Mouse (Mus musculus) forebrain, embryonic 15.5 days (tissue): ENCODE measurements around the gene 2700097O09Rik. TPM values are rescaled to one million over a fixed set of nuclear protein-coding genes. Genes with fewer than 3 reads are reported as not detected.

Source experiments
- ATAC-seq: fragments of 200-750 bp; cut with Nextera tagmentation; replicated peaks from 2 replicates; pipeline ENCODE4 v1.8.0; 2017; ENCODE audit warnings: mild to moderate bottlenecking, moderate TSS enrichment, moderate library complexity
- H3K27ac ChIP-seq: fragments of 300-500 bp; sonication (generic); replicated peaks from 2 replicates; pipeline ENCODE4 v1.5.1; 2015; ENCODE audit warnings: mild to moderate bottlenecking, inconsistent platforms
- H3K27me3 ChIP-seq: fragments of 300-500 bp; sonication (generic); 2 replicates; pipeline ENCODE4 v1.6.1; 2015; ENCODE audit warnings: inconsistent platforms
- H3K36me3 ChIP-seq: fragments of 300-500 bp; sonication (generic); 2 replicates; pipeline ENCODE4 v1.6.1; 2015; ENCODE audit warnings: mild to moderate bottlenecking, inconsistent platforms
- H3K4me1 ChIP-seq: fragments of 300-500 bp; sonication (generic); 2 replicates; pipeline ENCODE4 v1.6.1; 2015; ENCODE audit warnings: inconsistent platforms
- H3K4me2 ChIP-seq: fragments of 300-500 bp; sonication (generic); replicated peaks from 2 replicates; pipeline ENCODE4 v1.6.1; 2015; ENCODE audit warnings: mild to moderate bottlenecking, inconsistent platforms
- H3K4me3 ChIP-seq: fragments of 300-500 bp; sonication (generic); 2 replicates; pipeline ENCODE4 v1.5.1; 2015; ENCODE audit warnings: mild to moderate bottlenecking, inconsistent platforms
- H3K9ac ChIP-seq: fragments of 300-500 bp; sonication (generic); replicated peaks from 2 replicates; pipeline ENCODE4 v1.6.1; 2015; ENCODE audit warnings: mild to moderate bottlenecking, inconsistent platforms
- H3K9me3 ChIP-seq: fragments of 300-500 bp; sonication (generic); 2 replicates; pipeline ENCODE4 v1.6.1; 2016; ENCODE audit warnings: inconsistent platforms
- WGBS: fragments of 180-500 bp; shearing (Covaris S2); methylation state at CpG from one replicate; pipeline ENCODE4 v1.1.7; 2015; ENCODE audit warnings: mixed read lengths; 5-methylcytosine and 5-hydroxymethylcytosine counted together
- polyA plus RNA-seq: library from polyadenylated mRNA; unstranded; fragments of >200 nt; fragmentation: Nextera tagmentation; extraction: Ambion mirVana; gene quantifications from 2 replicates; pipeline ENCODE4 v1.2.1, GENCODE M21; 2015

2700097O09Rik gene
- polyA plus RNA-seq, 1 experiment from 2014 or later, result 33.6 TPM

- H3K9ac ChIP-seq, result no peak overlapping the region
- 0 out of 2 replicates have a peak, but pooled peaks cover 2% of the 10 kb centered on the region for H3K36me3 ChIP-seq
- H3K4me1 ChIP-seq, result no peaks in the 10 kb centered on the region
- H3K27me3 ChIP-seq, result no peaks in the 10 kb centered on the region
- no peak overlapping the region for H3K27ac ChIP-seq
- no peak overlapping the region for H3K4me3 ChIP-seq
- 91% methylated on average over 6 of the region's 6 CpGs for WGBS
- no peak for ATAC-seq
- no peak overlapping the region for H3K4me2 ChIP-seq
- H3K9me3 ChIP-seq, result no peaks in the 10 kb centered on the region
Observed at GRCm38 (mm10) chr12:55060212-55060898, 19.6 kb downstream of the 2700097O09Rik start.

GRCm38 (mm10) chr12:55059812-55060211, 20.1 kb downstream of the 2700097O09Rik start:
- Histone ChIP-seq H3K4me3 (no peak overlapping the region), H3K9me3 (no peaks in the 10 kb centered on the region), H3K4me2 (no peak overlapping the region), H3K4me1 (no peaks in the 10 kb centered on the region), H3K9ac (no peak overlapping the region), H3K27me3 (no peaks in the 10 kb centered on the region), H3K27ac (no peak overlapping the region), H3K36me3 (0 out of 2 replicates have a peak, but pooled peaks cover 2% of the 10 kb centered on the region)
- ATAC-seq, result no peak
- 84% methylated on average over 3 of the region's 3 CpGs for WGBS

- Histone ChIP-seq H3K27me3 (no peaks in the 10 kb centered on the region), H3K4me2 (no peak overlapping the region), H3K9ac (no peak overlapping the region), H3K36me3 (0 out of 2 replicates have a peak, but pooled peaks cover 2% of the 10 kb centered on the region), H3K4me3 (no peak overlapping the region), H3K4me1 (no peaks in the 10 kb centered on the region), H3K27ac (no peak overlapping the region), H3K9me3 (no peaks in the 10 kb centered on the region)
- WGBS, result 74% methylated on average over 6 of the region's 6 CpGs
- no peak for ATAC-seq
Observed at GRCm38 (mm10) chr12:55058865-55059615, 20.9 kb downstream of the 2700097O09Rik start.

GRCm38 (mm10) chr12:55056703-55057102, 23.2 kb downstream of the 2700097O09Rik start:
- H3K4me1 ChIP-seq, result no peaks in the 10 kb centered on the region

GRCm38 (mm10) chr12:55054551-55055241, 25.2 kb downstream of the 2700097O09Rik start:
- no peaks in the 10 kb centered on the region for H3K4me1 ChIP-seq
- H3K9ac ChIP-seq, result no peak overlapping the region
- H3K9me3 ChIP-seq, result no peaks in the 10 kb centered on the region
- no peaks in the 10 kb centered on the region for H3K27me3 ChIP-seq
- ATAC-seq, result no peak
- no peaks in the 10 kb centered on the region for H3K36me3 ChIP-seq
- WGBS, result 88% methylated on average over 2 of the region's 2 CpGs
- no peak overlapping the region for H3K27ac ChIP-seq
- H3K4me3 ChIP-seq, result no peak overlapping the region
- H3K4me2 ChIP-seq, result no peak overlapping the region

More at GRCm38 (mm10) chr12:55056703-55057102, 23.2 kb downstream of the 2700097O09Rik start:
- Histone ChIP-seq H3K9me3 (no peaks in the 10 kb centered on the region), H3K4me2 (no peak overlapping the region), H3K4me3 (no peak overlapping the region), H3K9ac (no peak overlapping the region), H3K27ac (no peak overlapping the region), H3K27me3 (no peaks in the 10 kb centered on the region), H3K36me3 (0 out of 2 replicates have a peak, but pooled peaks cover 2% of the 10 kb centered on the region)
- WGBS, result 96% methylated on average over 2 of the region's 2 CpGs
- no peak for ATAC-seq

GRCm38 (mm10) chr12:55053267-55053666, 26.6 kb downstream of the 2700097O09Rik start:
- WGBS, result 94% methylated on average over 7 of the region's 7 CpGs
- H3K27me3 ChIP-seq, result no peaks in the 10 kb centered on the region
- ATAC-seq, result no peak
- no peaks in the 10 kb centered on the region for H3K4me1 ChIP-seq
- H3K36me3 ChIP-seq, result no peaks in the 10 kb centered on the region
- H3K9ac ChIP-seq, result no peak overlapping the region
- H3K9me3 ChIP-seq, result no peaks in the 10 kb centered on the region
- no peak overlapping the region for H3K4me3 ChIP-seq
- no peak overlapping the region for H3K4me2 ChIP-seq
- H3K27ac ChIP-seq, result no peak overlapping the region

- Histone ChIP-seq H3K27ac (no peak overlapping the region), H3K9me3 (no peaks in the 10 kb centered on the region), H3K4me2 (no peak overlapping the region), H3K9ac (no peak overlapping the region), H3K36me3 (0 out of 2 replicates have a peak, but pooled peaks cover 2% of the 10 kb centered on the region), H3K27me3 (no peaks in the 10 kb centered on the region), H3K4me3 (no peak overlapping the region), H3K4me1 (no peaks in the 10 kb centered on the region)
- ATAC-seq, result no peak
- 94% methylated on average over 8 of the region's 8 CpGs for WGBS
Observed at GRCm38 (mm10) chr12:55051210-55052173, 28.4 kb downstream of the 2700097O09Rik start.

GRCm38 (mm10) chr12:55049731-55050353, 30.1 kb downstream of the 2700097O09Rik start:
- no peak for ATAC-seq
- H3K4me2 ChIP-seq, result no peak overlapping the region

GRCm38 (mm10) chr12:55041011-55041410, 38.9 kb downstream of the 2700097O09Rik start:
- 87% methylated on average over 15 of the region's 15 CpGs for WGBS
- Histone ChIP-seq H3K9ac (no peak overlapping the region), H3K4me2 (no peak overlapping the region), H3K36me3 (0 out of 2 replicates have a peak, but pooled peaks cover 2% of the 10 kb centered on the region), H3K27me3 (no peaks in the 10 kb centered on the region), H3K27ac (no peak overlapping the region), H3K4me1 (no peaks in the 10 kb centered on the region), H3K4me3 (no peak overlapping the region), H3K9me3 (no peaks in the 10 kb centered on the region)
- no peak for ATAC-seq

More at GRCm38 (mm10) chr12:55049731-55050353, 30.1 kb downstream of the 2700097O09Rik start:
- Histone ChIP-seq H3K9me3 (no peaks in the 10 kb centered on the region), H3K36me3 (0 out of 2 replicates have a peak, but pooled peaks cover 9% of the 10 kb centered on the region), H3K27ac (no peak overlapping the region), H3K4me1 (no peaks in the 10 kb centered on the region), H3K9ac (no peak overlapping the region), H3K4me3 (no peak overlapping the region), H3K27me3 (no peaks in the 10 kb centered on the region)
- WGBS, result 97% methylated on average over 8 of the region's 8 CpGs

- WGBS, result 73% methylated on average over 3 of the region's 3 CpGs
- no peaks in the 10 kb centered on the region for H3K4me1 ChIP-seq
- no peak for ATAC-seq
Observed at GRCm38 (mm10) chr12:55027088-55027487, 52.8 kb downstream of the 2700097O09Rik start.

GRCm38 (mm10) chr12:55023284-55023683, 56.6 kb downstream of the 2700097O09Rik start:
- Histone ChIP-seq H3K9me3 (no peaks in the 10 kb centered on the region), H3K4me2 (no peak overlapping the region), H3K4me3 (no peak overlapping the region), H3K4me1 (no peaks in the 10 kb centered on the region), H3K27me3 (no peaks in the 10 kb centered on the region), H3K27ac (no peak overlapping the region), H3K36me3 (no peaks in the 10 kb centered on the region), H3K9ac (no peak overlapping the region)
- ATAC-seq, result no peak
- 76% methylated on average over 2 of the region's 2 CpGs for WGBS

More at GRCm38 (mm10) chr12:55027088-55027487, 52.8 kb downstream of the 2700097O09Rik start:
- Histone ChIP-seq H3K36me3 (no peaks in the 10 kb centered on the region), H3K9me3 (no peaks in the 10 kb centered on the region), H3K4me3 (no peak overlapping the region), H3K27me3 (no peaks in the 10 kb centered on the region), H3K4me2 (no peak overlapping the region), H3K27ac (no peak overlapping the region), H3K9ac (no peak overlapping the region)
